Mouse (Mus musculus): ENCODE measurements around the gene Alg14. TPM values are rescaled to one million over a fixed set of nuclear protein-coding genes. Genes with fewer than 3 reads are reported as not detected.

The Alg14 gene
- polyA plus RNA-seq, 1 experiment: 25.0 TPM

DNA sequence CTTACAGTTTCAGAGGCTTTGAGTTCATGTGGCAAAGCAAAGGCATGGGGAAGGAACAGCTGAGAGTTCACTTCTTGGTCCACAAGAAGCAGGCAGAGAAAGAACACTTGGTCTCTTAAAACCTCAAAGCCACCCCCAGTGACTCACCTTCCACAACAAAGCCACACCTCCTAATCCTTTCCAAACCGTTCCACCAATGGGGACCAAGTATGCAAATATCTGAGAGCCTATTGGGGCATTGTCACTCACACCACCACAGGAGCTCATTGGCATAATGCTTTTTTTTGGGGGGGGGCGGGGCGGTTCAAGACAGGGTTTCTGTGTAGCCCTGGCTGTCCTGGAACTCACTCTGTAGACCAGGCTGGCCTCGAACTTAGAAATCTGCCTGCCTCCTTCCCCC, 77.0 kb downstream of the Alg14 start:
- no peak for DNase-seq (ENCODE audit: low spot score)

DNA sequence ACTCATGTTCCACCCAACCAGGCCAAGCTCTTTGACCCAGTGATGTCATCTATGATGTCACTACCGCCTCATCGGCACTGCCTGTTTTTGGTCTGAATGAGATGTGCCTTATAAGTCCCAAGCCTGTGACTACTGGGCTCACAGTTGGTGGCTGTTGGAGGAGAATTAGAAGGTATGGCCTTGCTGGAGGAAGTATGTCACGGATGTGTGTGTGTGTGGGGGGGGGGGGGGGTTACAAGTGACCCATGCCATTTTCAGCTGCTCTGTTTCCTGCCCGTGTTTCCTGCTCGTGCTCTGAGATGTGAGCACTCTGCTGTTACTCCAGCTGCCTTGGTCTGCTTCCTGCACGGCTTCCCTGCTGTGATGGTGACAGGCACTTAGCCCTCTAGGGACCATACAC, 77.9 kb downstream of the Alg14 start:
- DNase-seq (ENCODE audit: low spot score): no peak

DNA sequence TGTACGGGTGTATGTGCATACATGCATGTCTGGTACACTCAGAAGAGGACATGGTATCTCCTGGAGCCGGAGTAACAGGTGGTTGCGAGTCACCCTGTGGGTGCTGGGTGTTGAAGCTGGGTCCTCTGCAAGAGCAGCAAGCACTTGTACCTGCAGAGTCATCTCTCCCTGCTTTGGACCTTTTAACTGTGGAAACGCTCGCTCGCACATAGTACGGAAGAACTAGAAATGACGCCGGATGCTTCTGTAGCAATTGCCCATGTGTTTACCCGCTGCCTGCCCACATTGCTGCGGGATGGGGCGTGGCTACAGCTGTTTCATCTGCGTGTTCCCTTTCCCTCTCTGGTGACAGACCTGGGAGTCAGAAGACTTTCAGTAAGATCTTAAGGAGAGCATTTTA, 78.7 kb downstream of the Alg14 start:
- DNase-seq (ENCODE audit: low spot score): no peak

DNA sequence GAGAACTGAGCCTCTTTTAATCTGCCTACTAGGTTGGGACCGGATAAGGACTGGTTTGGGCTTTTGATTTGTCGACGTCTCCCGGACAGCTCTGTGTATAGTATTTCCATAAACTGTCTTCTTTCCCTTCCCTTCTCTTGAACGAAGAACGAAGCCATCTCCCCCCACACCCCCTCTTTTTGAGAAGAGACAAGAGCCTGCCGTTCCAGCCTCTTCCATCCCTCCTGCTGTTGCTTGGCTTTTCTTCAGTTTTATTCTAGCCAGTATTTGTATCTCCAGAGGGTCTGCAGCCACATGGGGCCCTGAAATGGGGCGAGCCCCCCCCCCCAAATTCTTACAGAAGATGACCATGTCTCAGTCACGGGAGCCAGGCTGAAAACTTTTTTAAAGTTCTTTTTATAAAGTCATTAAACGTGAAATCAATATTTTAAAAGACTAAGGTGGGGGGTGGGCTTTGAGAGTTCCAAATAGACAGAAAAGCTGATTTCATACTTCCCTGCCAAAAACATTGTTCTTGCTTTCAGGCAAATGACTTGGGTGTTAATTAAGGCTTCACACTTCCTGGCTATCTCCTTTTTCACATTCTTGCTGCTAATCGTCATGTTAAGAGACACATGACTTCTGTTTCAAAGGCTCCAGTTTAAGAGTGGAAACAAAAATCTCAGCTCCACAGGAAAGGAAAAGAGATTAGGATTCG, 79.4 kb downstream of the Alg14 start:
- no peak for DNase-seq (ENCODE audit: low spot score)

DNA sequence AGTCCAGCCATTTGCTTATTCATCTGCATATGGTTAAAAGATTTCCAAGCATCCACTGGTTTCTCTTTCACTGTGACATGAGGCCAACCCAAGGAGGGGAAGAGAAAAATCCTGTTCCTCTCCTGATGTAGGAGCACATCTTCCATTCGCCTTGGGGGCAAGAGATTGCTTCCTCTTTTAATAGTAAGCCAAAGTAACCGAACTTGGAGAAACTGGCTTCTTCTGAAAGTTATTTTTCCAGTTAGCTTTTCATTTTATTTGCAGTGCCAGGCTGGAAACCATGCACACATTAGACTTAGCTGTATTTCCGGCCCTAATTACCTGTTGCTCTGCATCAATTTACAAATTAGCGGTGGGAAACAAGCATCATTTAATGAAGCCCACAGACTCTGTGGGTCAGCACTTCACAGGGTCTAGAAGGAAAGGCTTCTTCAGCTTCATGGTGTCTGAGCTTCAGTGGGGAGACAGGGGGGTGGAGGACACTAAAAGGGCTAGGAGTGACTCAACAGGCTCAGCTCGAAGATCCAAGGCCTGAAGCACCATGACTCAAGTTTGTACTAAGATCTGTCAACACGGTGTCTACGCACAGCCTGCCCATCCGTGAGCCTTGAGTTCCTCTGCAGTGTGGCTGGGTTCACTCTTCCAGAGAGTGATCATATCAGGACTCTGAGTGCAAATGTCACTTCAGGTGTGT, 80.1 kb downstream of the Alg14 start:
- DNase-seq (ENCODE audit: low spot score): no peak

DNA sequence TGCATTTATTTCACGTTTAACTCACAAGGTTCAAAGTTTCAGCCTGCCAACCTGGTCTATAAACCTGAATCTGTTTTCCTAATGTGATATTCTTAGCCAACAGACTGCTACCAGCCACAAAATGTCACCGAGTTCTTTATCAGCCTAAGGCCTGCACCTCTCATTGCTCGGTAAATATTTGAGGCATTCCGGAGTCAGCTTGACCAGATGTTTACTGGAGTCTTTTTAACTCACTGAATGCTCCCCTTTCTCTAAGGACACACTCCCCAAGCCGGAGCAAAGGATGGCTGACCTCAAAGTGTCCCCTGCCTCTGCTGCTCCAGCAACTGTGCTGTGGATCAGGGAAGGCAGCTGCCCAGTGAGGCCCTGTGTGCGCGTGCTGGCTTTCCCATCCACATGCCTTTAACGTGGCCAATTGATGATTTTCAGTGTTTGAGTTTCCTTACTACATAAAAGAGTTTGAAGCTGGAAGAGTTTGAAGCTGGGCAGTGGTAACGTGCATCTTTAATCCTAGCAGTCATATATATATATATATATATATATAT, 82.4 kb downstream of the Alg14 start:
- no peak for DNase-seq (ENCODE audit: low spot score)

DNA sequence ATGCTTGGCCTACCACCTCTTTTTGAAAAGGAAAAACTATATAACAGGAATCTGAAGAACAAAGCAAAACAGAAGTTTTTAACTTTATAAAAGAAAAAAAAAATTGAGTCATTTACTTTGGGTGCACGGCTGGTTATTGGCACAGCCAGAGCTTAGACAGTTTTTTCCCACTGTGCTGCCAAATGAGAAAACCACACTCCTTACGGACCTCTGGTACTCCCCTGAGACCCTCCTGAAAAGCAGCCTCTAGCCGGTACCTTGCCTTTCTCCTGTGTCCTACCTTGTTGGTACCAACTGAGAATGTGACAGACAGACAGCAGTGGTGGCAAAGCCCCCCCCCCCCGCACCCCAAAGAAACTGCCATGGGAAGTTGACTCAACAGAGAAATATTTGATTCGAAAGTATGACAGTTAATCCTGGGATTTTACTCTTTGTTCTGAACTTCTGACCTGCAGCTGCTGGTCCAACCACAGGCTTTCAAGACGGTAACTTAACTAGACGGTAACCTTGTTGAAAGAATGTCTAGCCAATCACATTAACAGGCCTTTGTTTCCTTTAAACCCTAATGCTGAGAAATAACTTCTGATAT, 84.1 kb downstream of the Alg14 start:
- DNase-seq (ENCODE audit: low spot score): no peak

DNA sequence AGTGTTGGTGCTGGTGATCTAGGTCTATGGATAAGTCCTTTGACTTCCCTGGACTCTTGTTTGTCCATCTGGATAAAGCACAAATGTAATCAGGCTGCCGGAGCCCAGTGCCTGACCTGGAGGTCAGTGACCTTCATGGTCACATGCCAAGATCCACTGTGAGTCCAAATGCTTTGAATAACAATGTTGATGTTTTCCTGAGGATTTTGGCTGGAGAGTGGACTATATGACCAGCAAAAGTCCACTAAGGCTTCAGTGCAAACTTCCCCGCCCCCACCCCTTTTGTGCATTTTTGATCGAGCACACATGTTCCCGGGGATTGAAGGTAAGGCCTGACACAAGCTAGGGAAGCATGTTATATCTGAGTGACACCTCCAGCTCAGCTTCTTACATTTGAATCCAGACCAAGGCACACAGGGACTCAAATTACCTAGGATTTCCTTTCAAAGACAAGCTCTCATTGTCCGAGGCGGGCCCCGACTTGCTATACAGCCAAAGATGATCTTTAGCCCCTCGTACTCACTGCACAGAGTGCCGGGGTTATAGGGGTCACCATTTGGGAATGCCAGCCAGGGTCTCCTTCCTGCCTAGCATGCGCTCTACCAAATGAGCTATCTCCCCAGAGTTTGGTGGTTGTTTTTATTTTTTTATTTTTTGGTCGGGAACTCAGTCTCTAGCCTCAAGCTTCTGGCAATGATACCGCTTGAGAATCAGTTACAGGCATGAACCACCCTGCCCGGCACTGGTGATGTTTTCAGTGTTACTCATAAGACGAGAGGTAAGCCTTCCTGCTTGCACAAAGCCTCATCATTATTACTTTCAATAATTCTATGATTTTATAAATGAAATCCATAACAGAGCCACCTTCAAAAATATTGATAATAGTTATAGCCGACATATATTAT, 87.4 kb downstream of the Alg14 start:
- DNase-seq (ENCODE audit: low spot score): no peak

DNA sequence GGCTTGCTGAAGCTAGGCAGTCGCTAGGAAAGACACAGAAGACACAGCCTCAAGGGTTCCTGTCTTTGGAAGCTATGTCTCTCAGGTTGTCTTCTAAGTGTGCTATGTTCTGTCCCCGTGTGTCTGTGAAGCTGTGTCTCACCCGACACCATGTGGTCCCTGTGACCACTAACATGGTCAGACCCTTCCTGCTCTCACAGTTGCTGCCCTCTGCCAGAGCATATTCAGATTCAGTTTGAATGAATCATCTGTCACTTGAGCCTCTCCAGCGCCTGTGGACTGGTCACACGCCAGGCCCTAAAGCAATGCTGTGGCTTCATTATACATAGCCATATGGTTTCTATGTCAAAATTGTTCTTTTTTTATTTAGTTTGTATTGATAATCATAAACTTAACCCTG, 88.1 kb downstream of the Alg14 start:
- DNase-seq (ENCODE audit: low spot score): no peak

DNA sequence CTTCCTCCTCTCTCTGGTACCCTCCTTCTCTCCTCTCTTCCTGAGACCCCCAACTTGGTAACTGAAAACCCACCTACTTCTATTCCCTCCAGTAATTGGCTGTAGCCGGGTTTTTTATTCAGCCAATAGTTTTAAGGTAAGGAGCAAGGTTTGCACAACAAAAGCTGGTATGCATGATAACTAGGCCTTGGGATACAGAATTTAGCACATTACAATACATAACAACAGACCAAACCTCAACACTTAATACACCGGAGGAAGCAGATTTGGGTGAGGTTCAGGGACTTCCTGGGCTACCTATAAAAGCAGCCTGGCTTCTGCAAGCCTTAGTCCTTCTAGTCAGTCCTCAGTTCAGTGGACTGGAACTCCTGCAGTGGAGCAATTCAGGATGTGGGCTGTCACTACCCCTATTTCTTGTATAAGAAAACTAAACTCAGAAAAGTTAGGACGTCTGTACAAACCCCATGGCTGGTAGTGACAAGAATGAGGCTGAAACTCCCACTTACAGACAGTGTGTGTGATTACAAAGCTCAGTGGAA, 96.0 kb downstream of the Alg14 start:
- DNase-seq (ENCODE audit: low spot score): no peak

DNA sequence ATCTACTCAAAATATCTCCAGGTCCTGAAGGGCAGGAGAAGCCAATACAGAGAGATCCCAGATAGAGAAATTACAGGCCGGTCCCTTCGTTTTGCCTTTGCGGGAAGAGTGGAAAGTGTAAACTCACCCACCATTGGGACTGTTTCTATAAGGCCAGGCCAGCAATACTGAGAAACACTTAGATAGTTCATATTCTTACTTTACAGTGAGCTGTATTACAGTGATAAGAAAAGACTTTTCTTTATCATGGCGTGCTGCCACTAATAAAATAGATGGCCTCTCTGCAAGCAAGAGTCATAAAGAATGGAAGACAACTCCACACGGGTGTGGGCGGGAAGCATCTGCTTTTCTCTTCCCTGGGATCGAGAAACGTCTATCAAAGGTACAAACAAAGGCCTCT, 97.8 kb downstream of the Alg14 start:
- no peak for DNase-seq (ENCODE audit: low spot score)

DNA sequence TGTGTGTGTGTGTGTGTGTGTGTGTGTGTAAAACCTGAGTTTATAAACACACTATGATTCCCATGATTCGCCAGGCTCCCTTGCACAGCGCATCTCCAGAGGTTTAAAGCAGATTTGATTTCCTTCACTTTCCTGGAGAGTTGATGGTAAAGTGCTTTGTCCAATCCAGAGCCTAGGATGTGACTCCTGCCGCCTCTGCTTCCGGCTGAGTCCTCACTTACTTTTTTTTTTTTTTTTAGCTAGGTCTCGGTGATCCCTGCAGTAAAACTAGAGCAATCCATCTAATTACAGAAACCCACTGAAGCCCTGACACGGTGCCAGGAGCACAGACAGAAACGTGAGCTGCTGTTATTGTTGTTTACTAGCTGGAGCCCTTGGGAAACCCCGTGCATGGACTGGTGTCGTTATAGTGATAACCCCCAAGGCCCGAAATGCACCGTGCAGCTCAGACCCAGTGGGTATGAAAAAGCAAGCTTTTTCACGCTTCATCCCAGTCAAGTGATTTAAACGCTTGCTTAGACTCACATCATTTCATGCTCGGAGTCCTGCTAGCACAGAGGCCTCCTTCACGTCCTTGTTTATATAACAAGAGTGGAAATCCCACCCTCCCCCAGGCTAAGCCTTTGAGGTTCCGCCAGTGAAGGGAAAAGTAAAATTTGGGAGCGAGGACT, 98.4 kb downstream of the Alg14 start:
- DNase-seq (ENCODE audit: low spot score): no peak

DNA sequence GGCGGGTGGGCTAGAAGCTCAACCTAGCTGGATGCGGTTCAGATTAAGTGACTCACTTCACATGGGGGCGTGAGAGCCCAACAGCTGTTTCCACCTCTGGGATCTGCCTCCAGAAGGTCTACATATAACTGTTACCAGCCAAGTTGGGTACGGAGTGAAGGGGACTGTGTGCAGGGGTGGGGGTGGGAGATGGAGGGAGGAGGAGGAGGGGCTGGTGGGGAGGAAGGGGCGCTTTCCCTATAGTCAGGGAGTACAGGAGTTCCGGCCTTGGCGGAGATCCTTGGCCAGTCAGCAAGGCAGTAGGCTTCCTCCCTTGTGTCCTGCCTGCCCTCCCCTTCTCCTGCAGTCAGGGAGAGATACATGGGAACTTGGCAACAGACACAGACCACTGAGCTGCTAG, 99.2 kb downstream of the Alg14 start:
- DNase-seq (ENCODE audit: low spot score): no peak

DNA sequence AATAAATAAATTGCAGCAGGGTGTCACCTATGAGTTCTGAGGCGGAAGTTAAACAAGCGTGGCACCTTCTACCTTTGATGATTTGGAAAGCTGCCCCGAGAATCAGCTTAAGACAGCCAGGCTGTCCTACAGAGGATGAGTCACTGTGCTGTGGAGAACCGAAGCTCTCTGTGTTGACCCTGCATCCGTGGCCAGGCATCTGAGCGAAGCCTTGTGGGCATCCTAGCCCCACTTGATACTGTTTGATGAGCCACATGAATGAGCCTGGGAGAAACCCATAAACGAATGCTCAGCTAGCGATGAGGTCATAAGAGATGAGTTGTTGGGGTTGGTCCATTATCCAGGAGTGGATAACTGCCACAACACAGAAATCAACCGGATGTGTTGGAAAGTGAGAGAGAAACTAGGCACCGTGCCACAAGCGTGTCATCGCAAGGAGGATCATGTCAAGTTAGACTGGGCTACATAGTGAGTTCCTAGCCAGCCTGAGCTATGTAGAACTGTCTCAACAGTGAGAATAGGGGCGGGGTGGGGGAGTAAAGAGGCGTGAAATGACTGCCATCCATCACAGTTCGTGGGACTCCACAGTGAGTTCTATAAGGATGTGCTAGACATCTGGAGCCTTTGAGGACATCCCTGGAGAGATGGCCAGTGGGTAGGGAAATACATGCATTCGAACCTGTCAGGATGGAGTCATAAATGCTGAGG, 104.2 kb downstream of the Alg14 start:
- DNase-seq (ENCODE audit: low spot score): no peak

DNA sequence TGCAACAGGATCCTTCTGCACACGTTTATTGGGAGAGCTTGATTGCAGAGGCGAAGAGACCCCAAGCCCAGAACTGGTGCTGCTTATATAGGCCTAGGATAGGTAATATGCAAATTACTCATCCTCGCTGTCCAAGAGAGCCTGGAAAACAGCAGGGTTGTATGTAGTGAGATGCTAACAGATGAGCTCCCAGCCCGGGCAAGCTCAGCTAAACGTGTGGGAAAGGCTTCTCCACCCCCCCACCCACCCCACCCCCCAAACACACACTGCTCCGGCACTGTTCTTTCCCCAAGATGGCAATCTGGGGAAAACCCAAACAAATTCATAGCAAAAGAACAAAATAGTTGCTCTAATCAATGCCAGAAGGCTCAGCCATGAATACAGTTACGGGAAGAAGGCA, 105.0 kb downstream of the Alg14 start:
- no peak for DNase-seq (ENCODE audit: low spot score)

DNA sequence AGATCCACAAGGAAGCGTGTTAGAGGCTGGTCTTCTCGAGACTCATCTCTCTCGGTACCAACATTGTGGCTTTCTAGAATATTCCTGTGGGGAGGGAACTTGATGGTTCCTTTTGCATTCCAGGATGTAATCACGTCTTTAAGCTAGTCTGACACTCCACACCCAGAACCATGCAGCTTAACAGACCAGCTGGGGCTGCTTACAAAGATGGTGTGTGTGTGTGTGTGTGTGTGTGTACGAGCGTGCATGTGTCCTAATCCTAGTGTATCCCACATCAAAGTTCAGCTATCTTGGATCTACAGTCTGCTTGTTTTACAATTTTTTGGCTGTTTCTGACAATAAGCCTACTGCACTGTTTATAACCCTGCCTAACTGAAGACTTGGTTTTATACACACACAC, 105.4 kb downstream of the Alg14 start:
- DNase-seq (ENCODE audit: low spot score): no peak

DNA sequence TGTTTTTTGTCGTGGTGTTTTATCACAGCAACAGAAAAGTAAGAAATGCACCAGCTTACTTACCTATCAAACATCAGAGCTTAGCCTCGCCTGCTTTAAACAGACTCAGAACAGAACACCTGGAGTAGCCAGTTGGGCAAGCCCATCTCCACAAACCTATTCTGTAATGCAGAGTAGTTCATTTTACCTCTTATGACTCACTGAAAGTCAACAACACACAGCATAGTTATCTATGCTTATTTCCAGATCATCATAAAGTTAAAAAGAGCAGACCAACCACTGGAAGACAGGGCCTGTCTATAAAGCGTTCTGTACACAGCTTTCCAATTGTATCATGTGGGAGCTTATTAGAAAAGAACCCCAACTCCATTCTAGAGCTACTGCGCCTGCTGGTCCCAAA, 109.8 kb downstream of the Alg14 start:
- no peak for DNase-seq (ENCODE audit: low spot score)

DNA sequence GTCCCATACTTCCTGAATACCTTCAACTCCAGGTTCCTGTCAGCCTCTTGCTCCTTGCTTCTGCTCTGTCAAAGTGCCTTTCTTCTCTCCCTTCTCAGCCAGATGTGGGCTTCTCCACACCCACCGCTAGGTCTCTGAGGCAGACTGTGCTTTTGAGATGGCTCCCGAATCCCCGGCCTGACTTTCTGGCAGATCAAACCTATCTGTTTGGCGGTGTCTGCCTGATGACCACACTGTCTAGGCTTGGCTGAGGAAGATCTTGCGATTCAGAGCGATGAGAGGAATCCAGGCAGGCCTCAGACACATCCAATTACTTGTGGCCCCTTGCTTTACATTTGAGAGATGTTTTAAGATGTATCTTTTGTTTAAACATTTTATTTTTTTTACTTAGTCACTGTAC, 110.5 kb downstream of the Alg14 start:
- no peak for DNase-seq (ENCODE audit: low spot score)

DNA sequence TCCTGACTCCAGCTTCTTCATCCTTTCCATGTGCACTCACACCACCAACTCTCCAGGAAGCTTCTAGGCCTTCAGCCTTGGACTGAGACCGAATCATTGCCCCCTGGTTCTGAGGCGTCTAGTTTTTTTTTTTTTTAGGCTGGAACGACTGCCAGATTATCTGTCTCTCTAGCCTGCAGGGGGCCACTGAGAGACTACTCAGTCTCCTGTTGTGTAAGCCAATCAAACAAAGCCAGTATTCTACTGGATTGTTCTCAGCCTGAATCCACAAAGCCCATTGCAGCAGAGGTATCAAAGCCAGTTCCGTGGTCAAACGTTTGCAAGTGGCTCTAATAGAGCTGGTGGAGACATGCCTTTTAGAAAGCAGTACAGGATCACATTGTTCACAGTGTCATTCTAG, 111.9 kb downstream of the Alg14 start:
- DNase-seq (ENCODE audit: low spot score): no peak

DNA sequence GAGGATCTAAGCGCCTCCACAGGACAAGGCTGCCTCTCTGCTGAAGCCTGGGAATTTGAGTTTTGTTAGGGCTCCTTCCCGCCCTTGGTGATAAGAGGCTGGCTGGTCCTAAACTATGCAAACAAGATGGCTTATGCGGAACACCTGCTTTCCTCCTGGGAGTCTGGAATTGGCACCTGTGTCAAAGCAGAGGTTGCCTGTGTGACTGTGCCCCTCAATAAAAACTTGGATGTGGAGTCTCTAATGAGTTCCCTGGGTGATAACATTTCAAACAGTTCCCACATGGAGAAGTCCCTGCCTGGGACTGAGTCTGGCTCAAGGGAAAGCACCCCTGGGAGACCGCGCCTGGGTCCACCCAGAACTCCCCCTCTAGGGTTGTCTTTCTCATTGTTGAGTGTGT, 113.5 kb downstream of the Alg14 start:
- no peak for DNase-seq (ENCODE audit: low spot score)

DNA sequence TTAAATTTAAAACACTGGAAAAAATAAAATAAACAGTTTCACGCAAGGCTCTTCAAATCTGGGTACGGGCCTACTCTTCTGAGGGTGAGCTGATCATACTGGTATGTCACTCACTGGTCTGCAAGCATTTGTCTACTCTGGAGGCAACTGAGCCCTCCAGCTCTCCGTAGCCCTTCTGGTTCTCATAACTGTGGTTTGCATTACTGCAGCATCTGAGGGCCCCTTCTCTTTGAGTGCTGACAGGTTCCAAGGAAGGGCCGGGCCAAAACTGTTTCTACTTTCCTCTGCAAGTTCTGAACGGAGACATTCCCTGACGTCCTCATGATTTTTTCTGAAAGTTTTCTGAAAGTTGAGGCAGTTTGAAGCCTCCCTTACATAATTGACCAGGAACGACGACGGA, 115.8 kb downstream of the Alg14 start:
- no peak for DNase-seq (ENCODE audit: low spot score)
